Mouse (Mus musculus) inflammation-experienced regulatory T-cells, adult 6 months (primary cell): Measurements from ENCODE around the gene Mipol1. TPM values are rescaled to one million over a fixed set of nuclear protein-coding genes. Genes with fewer than 3 reads are reported as not detected.

ENCODE experiments used
- ATAC-seq: one replicate; pipeline ENCODE4 v1.8.0; 2017
- polyA plus RNA-seq, 3 experiments: library from polyadenylated mRNA; unstranded; fragments of 100-300 nt; shearing (Covaris generic); gene quantifications; one replicate each; pipeline ENCODE4 v1.2.1; 2017

The Mipol1 gene
- polyA plus RNA-seq, 3 experiments from 2014 or later, result 6.7 to 17.1 (median 13.9) TPM

DNA sequence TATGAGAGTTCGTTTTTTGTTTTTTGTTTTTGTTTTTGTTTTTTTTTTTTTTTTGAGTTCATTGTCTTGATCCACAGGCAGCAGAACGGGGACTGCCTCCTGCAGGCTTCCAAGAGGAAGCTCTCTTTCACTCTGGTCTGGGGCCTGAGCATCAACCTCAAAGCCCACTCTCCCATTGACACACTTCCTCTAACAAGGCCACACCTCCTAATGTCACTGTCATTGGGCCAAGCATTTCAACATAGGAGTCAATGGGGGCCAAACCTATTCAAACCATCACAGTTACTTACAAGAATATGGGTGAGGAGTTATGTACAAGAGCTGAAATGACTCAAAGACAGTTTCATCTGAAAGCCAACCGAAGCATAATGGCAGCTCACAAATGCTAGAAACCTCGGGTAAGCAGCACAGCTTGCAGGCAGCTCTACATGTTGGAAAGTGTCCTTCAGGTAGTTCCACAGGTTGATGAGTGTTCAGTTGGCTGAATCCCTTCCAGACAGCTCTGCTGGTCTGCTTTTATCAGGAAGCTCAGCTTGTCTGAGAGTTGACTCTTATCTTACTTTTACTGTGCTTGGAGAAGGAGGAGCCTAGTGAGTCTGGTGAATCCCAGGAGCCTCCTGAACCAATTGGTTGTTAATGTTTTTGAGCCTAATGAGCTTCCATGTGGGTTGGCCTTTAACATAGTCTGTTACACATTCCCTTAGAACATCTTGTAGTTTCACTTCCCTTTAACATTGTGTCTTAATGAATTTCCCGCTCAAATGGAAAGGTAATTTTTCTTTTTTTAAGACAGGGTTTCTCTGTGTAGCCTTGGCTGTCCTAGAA lies 13.7 kb downstream of the Mipol1 start:
- ATAC-seq, result no peak

DNA sequence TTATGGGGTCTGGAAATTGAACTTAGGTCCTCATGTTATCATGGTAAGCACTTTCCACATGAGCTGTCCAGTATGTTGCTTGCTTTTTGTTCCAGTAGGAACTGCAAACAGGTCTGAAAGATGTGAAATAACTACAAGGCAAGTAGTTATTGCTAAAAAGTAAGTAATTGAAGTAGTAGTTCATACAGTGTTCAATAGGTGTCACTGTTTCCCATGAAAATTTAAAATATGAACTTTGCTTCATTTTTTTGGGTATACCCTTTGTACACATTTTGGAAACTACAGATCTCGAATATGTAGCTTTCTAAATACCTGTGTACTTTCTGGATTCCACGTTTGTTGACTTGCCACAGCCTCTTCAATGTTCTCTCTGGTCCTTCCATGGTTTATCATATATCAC lies 28.3 kb downstream of the Mipol1 start:
- ATAC-seq, result peak; percentile 38

DNA sequence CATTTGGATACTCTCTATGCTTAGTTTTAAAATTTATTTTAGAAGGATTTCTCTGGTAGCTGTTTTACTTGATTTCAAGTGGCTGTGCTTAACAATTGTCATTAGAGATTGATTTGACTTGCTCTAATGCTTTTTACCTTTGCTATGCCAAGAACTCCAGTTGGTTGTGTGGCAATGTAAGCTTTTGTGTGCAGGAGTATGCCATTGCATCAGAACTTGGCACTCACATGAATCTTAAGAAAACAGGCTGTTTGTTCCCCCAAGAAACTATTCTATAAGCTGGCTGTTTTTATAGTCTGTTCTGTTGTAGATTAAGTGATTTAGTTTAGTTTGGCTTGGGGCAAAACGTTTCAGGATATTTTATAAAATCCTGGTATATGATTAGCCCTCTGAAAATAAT lies 45.2 kb downstream of the Mipol1 start:
- ATAC-seq, result no peak

DNA sequence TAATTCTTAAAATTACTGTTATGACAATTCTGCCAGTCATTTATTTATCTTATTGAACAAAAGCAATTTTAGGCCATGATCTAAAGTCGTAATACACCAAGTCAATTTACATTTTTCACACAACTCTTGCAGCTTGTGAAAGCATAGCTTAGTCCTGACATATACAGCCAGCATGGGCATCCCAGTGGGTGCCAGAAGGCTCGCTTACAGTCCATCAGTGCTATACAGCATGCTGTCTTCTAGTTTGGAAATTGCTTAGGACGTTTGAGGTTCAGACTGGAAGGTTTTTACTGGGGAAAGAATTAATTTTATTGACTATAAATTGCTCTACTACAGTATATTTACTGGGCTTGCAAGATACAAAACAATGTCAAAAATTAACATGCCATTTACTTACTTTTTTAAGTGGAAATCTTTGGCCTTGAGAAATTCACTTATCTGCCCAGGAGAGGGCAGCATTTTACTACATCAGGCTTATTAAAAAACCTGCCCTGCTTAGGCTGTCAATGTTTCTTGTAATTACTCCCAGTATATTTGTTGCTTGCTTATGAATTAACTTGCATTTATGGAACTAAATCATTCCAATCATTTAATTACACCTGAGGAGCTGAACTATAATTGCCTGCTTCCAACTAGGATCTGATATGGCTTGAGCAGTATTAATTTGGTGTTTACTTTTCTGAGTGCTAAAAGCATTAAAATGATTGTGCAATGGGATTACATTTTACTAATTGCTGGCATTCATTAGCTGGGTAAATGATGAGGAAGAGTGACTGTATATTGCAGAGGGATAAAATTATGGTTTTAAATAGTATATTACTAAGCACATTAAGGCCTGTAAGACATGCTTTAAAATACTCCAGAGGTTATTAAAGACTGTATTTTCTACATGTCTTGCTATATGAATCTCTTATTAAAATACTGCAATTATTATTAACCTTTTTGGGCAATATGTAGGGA lies 51.2 kb downstream of the Mipol1 start:
- ATAC-seq, result no peak

DNA sequence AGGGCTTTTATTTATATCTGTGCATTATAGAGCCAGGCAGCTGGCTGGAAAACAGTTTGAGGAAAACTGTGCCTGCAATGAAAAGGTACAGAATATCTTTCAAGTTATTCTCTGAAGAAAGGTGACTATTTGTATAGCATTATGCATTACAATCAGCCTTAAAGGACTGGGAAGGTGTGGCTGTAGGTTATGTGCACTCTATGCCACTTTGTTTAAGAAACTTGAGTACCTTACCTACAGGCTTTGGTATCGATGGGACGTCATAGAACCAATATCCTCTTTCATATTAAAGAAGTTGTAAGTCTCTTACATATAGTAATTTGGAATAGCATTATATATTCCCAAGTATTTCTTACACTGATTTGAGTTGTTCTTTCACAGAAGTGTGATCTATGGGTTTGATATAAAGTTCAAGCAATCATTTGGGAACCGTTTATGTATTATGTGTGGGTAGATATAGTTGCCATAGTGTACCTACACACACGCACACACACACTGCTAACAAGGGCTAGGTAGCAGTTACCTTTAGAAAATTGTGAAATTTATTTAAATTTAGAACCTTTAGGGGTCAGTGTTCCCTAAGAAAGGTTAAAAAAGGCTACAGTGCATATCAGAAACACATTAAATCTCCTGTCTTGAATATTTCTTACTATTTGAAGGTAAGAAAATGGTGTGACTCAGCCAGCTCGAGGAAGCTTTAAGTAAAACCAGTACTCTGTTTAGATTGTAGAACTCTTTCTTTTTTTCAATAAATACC lies 55.3 kb downstream of the Mipol1 start:
- ATAC-seq, result no peak

DNA sequence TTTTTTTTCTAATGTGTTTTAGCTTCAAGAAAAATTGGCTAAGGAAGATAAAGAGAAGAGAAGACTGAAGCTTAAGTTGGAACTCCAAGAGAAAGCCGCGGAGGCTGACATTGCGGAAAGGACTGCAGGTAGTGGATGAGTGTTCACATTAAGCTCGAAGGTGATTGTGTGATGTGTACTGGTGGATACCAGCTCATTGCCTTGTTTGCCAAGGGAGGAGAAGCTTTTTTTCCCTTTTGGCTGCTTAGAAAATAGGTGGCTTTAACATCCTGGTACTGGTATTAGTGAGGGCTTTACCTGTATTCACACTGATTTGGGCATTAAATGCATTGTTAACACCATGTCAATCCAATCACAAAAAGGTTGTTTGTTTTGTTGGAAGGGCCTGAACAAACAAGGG lies 77.1 kb downstream of the Mipol1 start:
- no peak for ATAC-seq

DNA sequence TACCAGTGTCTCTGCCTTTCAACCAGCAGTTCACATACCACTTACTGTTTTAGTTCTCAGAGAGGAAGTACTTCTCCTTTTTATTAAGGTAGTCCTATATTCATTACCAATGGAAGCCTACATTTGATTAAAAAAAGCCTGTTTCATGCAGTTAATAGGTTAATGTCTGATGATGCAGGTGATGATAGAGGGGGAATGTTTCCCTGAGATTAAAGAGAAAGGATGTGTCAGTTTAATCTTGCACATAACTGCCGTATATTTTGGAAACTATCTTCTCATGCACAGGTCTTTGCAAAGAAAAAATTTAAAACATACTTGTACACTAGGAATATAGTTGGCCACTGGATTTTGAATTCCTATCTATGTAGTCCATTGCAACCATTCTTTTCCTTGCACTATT lies 77.5 kb downstream of the Mipol1 start:
- no peak for ATAC-seq

DNA sequence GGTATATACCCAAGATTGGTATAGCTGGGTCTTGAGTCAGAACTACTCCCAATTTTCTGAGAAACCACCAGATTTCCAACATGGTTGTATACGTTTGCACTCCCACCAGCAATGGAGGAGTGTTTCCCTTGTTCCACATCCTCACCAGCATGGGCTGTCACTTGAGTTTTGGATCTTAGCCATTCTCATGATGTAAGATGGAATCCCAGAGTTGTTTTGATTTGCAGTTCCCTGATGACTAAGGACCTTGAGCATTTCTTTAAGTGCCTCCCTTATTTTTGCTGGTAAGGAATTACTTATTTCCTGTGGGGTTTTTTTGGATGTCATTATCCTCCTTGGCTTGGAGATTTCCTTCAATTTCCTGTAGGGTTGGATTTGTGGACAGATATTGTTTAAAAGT lies 108.8 kb downstream of the Mipol1 start:
- no peak for ATAC-seq

DNA sequence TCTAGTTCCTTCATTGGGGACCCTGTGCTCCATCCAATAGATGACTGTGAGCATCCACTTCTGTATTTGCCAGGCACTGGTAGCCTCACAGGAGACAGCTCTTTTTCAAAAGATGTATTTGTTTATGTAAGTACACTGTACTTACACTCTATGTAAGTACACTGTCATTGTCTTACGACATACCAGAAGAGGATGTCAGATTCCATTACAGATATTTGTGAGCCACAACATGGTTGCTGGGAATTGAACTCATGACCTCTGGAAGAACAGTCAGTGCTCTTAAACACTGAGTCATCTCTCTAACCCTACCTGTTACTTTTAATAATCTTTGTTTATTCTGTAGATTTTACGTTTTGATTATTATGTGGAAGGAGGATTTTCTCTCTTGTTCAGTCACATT lies 109.9 kb downstream of the Mipol1 start:
- ATAC-seq, result no peak

DNA sequence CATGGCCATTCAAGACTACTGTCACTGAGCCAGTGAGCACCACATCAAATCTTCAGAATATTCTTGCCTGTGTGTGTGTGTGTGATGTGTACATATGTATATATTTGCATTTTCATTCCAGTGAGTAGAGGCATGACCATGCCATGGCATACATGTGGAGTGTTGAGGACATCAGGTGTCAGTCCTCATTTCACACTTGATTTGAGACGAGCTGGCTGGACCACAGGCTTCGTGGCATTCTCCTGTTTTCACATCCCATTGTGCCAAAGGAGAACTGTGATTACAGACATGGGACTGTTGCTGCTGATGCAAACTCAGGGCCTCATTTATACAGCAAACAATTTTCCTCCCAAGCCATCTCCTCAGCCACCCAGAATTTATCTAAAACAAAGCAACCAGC lies 132.5 kb downstream of the Mipol1 start:
- no peak for ATAC-seq

DNA sequence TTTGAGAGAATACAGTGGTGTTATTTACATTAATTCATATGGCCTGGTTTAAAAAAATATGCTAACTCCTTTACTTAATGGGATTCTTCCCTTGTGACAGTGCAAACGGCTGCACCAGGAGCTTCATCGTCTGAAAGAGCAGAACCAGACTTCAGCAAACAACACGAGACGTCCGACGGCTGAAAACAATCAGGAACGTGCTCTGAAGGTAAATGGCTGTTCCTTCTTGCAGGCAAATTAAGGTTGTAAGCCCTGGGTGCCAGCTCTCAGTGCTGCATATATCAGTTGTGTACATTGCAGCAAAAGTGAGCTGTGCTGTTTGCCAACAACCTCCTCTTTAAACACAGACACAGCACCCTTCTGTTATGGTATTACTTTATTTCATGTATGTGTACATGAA lies 133.8 kb downstream of the Mipol1 start:
- ATAC-seq, result no peak

DNA sequence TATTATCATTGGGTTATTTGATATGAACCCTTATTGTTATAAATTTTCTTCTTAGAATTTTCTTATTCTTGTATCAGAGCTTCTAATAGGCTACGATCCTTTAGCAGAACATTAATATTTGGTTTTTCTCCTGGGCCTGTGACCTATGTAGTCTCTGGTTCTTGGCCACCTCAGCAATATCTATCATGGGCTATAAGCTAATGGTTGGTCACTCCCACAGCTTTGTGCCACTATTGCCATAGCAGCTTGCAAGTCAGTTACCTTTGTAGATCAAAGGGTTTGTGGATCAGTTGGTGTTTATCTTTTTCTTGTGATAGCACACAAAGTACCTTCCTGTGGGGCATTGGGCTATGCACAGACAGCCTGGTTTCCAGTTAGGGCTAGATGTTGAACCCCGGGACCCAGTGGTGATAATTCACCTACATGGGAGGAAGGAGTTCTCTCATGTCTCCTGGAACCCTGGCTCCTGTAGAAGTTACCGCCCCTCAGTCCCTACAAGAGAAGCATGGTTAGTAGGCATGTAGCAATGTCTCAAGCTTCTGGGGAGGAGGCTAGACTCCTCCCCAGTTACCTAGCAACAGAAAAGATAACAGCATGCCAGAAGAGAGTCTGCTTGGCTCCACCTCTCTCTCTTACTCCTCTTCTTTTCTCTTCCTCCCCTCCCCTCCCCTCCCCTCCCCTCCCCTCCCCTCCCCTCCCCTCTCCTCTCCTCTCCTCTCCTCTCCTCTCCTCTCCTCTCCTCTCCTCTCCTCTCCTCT lies 141.7 kb downstream of the Mipol1 start:
- no peak for ATAC-seq

DNA sequence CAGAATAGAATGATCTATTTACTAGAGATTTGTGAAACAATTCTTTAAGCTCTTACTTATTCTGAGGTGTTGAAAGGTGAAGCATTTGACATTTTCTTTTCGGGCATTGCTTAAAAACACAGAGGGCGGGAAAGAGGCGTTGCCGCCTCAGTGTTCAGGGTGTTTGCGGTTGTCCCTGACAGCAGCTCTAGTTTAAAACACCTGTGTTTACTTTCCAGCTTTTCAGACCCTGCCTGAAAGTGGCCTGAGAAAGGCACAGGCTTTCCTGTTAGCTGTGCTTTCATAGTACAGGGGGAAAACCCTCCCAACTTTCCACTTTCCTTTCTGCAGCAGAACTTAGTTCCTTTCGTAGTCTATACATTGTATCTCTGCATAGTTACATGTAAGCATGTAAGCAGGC lies 152.6 kb downstream of the Mipol1 start:
- no peak for ATAC-seq

DNA sequence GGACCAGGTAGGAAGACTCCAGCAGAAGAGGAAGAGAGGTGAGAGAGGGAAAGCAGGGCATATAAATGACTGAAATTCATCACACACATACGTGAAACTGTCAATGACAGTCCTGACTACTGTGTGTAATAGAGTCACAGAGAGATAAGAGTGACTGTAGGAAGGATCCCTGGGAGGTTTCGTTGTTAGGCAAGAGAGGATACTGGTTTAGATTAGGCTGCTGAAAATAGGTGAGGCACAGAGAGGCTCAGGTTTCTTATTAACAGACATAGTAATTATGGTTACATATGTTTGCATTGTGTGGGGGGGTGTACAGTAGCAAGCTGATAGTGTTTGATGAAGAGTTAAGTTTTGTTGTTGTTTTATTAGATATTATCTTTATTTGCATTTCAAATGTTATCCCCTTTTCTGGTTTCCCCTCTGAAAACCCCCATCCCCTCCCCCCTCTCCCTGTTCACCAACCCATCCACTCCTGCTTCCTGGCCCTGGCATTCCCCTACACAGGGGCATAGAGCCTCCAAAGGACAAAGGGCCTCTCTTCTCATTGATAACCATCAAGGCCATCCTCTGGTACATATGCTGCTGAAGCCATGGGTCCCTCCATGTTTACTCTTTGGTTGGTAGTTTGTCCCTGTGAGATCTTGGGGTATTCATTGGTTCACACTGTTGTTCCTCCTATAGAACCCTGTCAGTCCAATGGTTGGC lies 157.5 kb downstream of the Mipol1 start:
- no peak for ATAC-seq

DNA sequence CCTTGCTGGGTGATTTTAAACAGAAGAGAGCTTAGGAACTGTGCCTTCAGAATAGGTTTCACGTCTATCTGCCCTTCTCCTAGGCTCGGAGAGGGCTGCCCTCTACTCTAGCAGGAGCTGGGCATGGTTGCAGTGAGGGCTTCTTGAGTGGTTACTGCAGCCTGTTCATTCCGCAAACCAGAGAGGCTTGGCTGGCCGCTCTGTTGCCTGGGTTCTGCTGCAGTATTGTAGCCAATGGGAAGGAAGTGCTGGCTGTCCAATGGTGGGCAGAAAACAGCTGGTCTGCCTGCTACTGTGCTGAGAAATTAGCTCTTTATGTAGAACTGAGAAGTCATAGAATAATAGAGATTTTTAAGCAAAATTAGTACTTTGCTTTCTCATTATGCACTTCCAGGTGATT lies 169.3 kb downstream of the Mipol1 start:
- no peak for ATAC-seq

DNA sequence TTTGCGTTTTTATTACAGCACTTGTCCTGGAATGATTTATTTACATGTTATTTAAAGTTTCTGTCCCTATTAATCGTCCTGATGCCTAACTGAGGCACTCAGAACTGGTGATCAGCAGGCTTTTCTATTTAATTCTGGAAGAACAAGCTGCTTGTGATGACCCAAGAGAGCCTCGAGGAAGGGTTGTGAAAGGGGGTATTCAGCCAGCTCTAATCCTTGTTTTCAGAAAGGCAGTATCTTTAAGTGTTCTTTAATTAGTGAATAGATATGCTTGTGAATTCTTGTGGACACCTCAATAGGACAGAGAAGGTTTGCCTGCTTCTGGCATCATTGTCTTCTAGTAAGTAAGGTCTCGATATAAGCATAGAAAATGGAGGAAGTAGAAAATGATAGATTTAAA lies 170.0 kb downstream of the Mipol1 start:
- ATAC-seq, result no peak

DNA sequence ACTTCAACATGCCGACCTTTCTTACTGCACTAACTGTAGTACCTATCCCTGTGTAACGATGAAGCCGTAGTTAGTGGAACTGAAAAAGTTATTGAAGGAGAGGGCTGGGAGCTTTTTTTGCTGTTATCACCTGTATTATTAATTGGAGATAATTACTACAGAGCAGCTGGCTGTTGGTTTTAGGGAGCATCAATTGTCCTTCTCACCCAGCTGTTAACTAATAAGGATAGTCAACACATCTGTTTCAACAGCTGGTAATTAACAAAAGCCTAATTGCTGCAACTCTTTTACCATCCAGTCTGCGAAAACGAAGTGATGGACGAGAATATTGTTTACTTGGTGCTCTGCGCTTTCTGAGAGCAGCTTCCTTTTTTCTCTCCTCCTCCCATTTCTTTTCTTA lies 170.9 kb downstream of the Mipol1 start:
- ATAC-seq, result no peak

DNA sequence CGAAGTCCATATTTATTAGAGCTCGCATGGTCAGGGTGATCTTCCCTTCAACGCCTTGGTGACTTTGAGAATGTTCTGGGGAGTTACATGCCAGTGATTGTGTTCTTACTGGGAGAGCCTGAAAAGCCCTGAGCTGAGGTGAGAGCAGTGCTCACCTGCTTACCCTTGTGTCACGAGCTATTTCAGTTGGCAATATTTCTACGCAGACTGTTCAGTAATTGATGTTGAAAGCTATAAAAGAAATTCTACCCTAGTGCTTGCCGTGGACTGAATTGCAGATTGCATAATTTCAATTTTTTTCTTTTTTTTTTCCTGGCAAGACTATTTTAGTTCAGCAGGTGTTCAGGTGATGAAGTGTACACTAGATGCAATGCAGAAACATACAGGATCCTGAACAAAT lies 172.1 kb downstream of the Mipol1 start:
- ATAC-seq, result no peak

DNA sequence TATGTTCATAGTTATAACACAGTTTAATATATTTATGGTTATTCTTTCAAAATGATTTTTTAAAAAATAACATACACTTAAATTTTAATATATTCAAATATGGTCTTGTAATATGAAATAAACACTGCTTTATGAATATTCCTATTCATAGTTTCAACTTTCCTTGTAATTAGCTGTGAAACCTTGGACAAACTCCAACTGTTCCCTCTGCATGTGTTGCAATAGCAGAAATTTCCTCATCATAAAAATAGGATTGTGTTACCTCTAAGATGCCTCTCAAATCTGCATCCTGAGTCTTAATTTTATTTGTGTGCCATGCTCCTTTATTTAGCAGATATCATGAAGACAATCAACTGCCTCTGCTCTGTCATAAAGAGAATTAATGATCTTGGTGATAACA lies 179.7 kb downstream of the Mipol1 start:
- ATAC-seq, result no peak

DNA sequence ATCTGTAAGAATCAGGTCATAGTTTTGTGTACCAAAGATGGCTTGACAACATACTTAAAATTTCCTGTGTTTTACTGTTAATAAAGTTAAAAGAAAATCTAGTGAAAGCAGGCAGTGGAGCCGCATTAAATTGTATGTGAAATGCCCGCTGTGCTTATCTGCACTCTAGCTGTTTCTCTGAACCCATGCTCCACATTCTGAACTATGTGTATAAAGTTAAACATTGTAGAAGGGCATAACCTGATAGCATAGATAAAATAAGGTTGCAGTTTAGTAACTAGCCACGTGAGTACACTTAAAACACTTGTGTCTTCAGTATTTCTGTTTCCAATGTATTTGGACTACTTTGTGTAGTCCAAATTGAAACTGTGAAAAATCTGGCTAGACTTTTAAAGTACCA lies 183.6 kb downstream of the Mipol1 start:
- no peak for ATAC-seq

DNA sequence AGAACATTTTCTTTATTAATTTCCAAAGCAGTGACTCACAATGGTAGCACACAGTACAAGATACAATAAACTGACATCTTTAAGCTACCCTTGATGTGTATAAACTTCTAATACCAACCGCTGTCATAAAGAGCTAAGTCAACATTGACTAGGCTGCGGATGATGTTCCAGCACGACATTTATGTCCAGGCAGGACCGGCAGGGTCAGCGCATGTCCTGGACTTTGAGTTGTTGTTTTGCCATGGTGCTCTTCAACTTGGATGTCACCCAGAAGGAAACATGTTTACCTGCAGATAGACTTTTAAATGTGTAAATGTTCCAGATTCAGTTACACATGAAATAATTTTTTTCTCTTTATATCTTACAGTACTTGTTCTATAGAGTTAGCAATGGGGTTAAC lies 194.7 kb downstream of the Mipol1 start:
- ATAC-seq, result no peak

DNA sequence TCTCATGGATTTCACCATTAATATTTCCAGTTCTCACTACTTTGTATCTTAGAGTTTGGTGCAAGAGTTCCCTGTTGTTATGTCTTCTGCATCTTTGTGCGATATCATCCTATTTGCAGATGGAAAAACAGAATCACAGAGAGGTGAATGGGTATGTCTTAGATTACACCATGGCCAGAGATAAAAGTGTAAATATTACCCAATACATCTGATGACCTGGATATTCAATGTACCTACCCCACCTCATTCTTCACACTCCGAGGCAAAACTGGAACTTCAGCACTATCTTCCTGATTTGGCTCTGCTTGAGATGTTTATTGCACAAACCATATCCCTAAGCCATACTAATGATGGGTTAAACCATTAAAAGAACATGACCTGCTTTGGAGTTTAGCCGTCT lies 198.0 kb downstream of the Mipol1 start:
- no peak for ATAC-seq
